Mouse (Mus musculus) forebrain, embryonic 11.5 days (tissue): Measurements from ENCODE around the gene Zfp53. TPM values are rescaled to one million over a fixed set of nuclear protein-coding genes. Genes with fewer than 3 reads are reported as not detected.

Experiments used
- ATAC-seq: fragments of 200-750 bp; cut with Nextera tagmentation; replicated peaks from 2 replicates; pipeline ENCODE4 v1.8.0; 2017; ENCODE audit warnings: moderate TSS enrichment; ENCODE audit not compliant: low FRiP score
- DNase-seq: peaks from one replicate; pipeline ENCODE4 v3.0.0-alpha.2; 2017; ENCODE audit warnings: low spot score
- H3K27ac ChIP-seq: fragments of 300-500 bp; sonication (generic); 2 replicates; pipeline ENCODE4 v1.5.1; 2014; ENCODE audit warnings: low read depth, low read length
- H3K27me3 ChIP-seq: fragments of 300-500 bp; sonication (generic); 2 replicates; pipeline ENCODE4 v1.6.1; 2014; ENCODE audit warnings: mild to moderate bottlenecking, low read length, mixed read lengths; ENCODE audit not compliant: control insufficient read depth, insufficient read depth
- H3K36me3 ChIP-seq: fragments of 300-500 bp; sonication (generic); 2 replicates; pipeline ENCODE4 v1.6.1; 2014; ENCODE audit warnings: mild to moderate bottlenecking, low read length, moderate library complexity, mixed read lengths; ENCODE audit not compliant: control insufficient read depth, insufficient read depth
- H3K4me1 ChIP-seq: fragments of 300-500 bp; sonication (generic); replicated peaks from 2 replicates; pipeline ENCODE4 v1.6.1; 2014; ENCODE audit warnings: low read length, mixed read lengths; ENCODE audit not compliant: control insufficient read depth, insufficient read depth
- H3K4me2 ChIP-seq: fragments of 300-500 bp; sonication (generic); 2 replicates; pipeline ENCODE4 v1.6.1; 2014; ENCODE audit warnings: low read depth, mild to moderate bottlenecking, low read length, moderate library complexity, mixed read lengths; ENCODE audit not compliant: severe bottlenecking
- H3K4me3 ChIP-seq: fragments of 300-500 bp; sonication (generic); 2 replicates; pipeline ENCODE4 v1.5.1; 2014; ENCODE audit warnings: low read depth, low read length
- H3K9ac ChIP-seq: fragments of 300-500 bp; sonication (generic); 2 replicates; pipeline ENCODE4 v1.6.1; 2014; ENCODE audit warnings: low read length
- H3K9me3 ChIP-seq: fragments of 300-500 bp; sonication (generic); 2 replicates; pipeline ENCODE4 v1.6.1; 2016; ENCODE audit warnings: low read length, mixed read lengths; ENCODE audit not compliant: control insufficient read depth
- WGBS: fragments of 180-500 bp; shearing (Covaris S2); extraction: QIAGEN DNeasy Blood & Tissue Kit; methylation state at CpG from one replicate; pipeline ENCODE4 v1.1.7; 2014; 5-methylcytosine and 5-hydroxymethylcytosine counted together
- polyA plus RNA-seq: library from polyadenylated mRNA; unstranded; fragments of >200 nt; fragmentation: Nextera tagmentation; extraction: Ambion mirVana; gene quantifications from 2 replicates; pipeline ENCODE4 v1.2.1, GENCODE M21; 2014

Gene Zfp53
- polyA plus RNA-seq, 1 experiment from 2014 or later = 9.6 TPM

GRCm38 (mm10) chr17:21515403-21516105 is 26.8 kb downstream of the Zfp53 start:
- WGBS = 3% methylated on average over 8 of the region's 8 CpGs
- no peaks in the 10 kb centered on the region for H3K4me1 ChIP-seq
- peak overlapping the region; percentile 44; the same call in 1 of the 2 replicates for H3K4me3 ChIP-seq
- no peaks in the 10 kb centered on the region for H3K27me3 ChIP-seq
- no peak overlapping the region for H3K27ac ChIP-seq
- H3K9me3 ChIP-seq = no peaks in the 10 kb centered on the region
- no peak overlapping the region for H3K9ac ChIP-seq
- ATAC-seq (peak; percentile 71), DNase-seq (peak; percentile 62)
- H3K4me2 ChIP-seq = peak overlapping the region; percentile 77
- H3K36me3 ChIP-seq = no peaks in the 10 kb centered on the region

DNA sequence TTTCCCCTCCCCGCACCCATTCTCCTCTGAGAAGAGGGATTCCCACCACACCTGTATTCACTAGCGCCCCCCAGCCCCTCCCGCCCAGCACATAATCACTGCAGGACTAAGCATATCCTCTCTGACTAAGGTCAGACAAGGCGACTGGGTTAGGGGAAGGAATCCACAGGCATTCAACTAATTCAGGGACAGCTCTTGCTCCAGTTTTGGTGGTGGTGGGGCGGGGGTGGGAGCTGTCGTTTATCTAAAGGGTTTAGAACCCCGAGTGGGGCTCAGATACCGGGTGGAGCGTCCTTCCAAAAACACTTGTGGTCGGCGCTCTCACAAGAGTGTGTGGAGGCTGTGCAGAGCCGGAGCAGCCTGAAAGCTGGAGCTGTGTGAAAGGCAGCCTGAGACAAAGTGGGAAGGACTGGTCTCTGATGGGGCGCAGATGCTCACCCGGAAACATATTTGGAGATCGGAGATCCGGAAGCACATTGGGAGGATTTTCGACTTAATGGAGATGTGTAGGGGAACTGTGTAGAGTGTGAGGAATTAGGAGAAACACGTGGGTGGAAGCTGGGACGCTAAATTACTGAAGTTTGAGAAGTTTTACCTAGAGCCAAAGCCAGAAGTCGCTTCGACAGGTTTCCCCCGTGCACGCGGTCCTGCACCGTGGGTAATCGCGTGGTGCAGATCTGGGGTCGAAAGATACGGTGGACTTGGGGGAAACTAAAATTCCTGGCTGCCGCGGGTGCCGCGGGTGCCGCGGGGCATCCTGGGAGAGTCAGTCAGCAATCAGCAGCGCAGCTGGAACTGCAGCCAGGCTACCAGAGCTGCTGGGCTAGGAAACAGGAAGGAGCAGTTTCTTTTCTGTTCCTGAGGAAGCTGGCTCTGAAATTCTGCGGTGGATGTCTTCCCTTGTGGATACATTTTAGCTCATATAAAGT is 27.7 kb downstream of the Zfp53 start:
- DNase-seq = peak; percentile 86
- no peaks in the 10 kb centered on the region for H3K36me3 ChIP-seq
- peak; percentile 89 for ATAC-seq
- H3K27me3 ChIP-seq = no peaks in the 10 kb centered on the region
- peak overlapping the region; percentile 44 for H3K4me3 ChIP-seq
- H3K4me2 ChIP-seq = peak overlapping the region; percentile 77
- WGBS = 2% methylated on average over 37 of the region's 37 CpGs
- no peaks in the 10 kb centered on the region for H3K9me3 ChIP-seq
- no peaks in the 10 kb centered on the region for H3K4me1 ChIP-seq
- peak overlapping the region; percentile 80 for H3K27ac ChIP-seq
- H3K9ac ChIP-seq = peak overlapping the region; percentile 76

DNA sequence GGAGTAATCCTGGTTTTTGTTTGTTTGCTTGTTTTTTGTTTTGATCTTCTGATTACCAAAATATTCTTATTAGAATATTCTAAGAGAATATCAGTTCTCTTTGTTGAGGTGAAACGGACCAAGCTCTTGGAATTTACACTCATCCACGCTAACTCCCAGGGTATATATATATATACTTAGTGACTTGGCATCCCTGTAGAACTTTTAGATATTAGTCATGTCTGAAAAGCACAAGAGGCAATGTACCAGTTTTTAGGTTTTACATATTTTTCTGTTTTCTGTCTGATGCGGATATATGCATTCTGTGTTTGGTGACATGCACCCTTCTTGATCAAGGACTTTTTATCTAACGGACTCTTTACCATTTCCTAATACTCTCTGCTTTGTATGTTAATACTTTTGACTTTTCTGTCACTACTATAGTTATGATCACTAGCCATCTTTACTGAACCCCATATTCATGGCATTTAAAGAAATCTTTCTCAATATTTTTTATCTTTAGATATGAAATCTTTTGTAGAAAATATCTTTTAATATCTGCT is 28.4 kb downstream of the Zfp53 start:
- no peak for ATAC-seq
- Histone ChIP-seq H3K4me3 (peak overlapping the region; percentile 44), H3K9me3 (no peaks in the 10 kb centered on the region), H3K27ac (peak overlapping the region; percentile 80), H3K27me3 (no peaks in the 10 kb centered on the region), H3K4me1 (no peaks in the 10 kb centered on the region), H3K9ac (peak overlapping the region; percentile 76), H3K36me3 (no peaks in the 10 kb centered on the region), H3K4me2 (peak overlapping the region; percentile 77; the same call in 1 of the 2 replicates)
- 46% methylated on average over 4 of the region's 4 CpGs for WGBS
- DNase-seq = no peak

GRCm38 (mm10) chr17:21526270-21526669 is 37.5 kb downstream of the Zfp53 start:
- Histone ChIP-seq H3K9ac (no peak overlapping the region), H3K4me2 (no peak overlapping the region), H3K4me1 (no peaks in the 10 kb centered on the region), H3K27me3 (no peaks in the 10 kb centered on the region), H3K9me3 (no peaks in the 10 kb centered on the region), H3K36me3 (no peaks in the 10 kb centered on the region), H3K4me3 (no peak overlapping the region), H3K27ac (no peak overlapping the region)
- no peak for DNase-seq
- no peak for ATAC-seq

DNA sequence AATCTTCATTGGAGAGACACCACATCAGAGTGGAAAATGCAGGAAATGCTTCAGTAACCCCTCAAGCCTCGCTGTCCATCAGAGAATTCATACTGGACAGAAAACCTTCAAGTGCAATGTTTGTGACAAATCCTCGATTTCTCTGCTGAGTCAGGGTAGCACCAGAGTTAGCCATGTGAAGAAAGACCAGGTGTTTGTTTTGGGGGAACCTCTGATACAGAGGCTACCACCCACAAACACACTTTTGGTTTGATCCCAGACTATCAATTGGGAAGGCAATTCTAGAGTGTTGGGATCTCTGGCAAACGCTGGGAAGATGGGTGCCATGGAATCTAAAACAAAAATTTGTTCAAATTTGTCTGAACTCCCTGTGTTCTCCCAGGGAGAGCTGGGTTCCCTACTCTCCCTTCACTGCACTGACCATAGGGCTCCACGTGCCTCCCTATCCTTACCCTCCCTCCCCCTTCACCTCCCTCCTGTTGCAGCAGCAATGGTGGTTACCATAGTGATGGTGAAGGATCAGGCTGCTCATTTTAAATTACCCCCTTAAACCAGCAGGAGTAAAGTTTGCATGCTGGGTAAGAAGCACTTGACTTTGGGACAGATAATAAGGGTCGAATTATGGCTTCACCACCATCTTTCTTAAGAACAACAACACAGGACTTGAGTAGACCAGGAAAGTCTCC is 42.0 kb downstream of the Zfp53 start:
- DNase-seq = no peak
- 67% methylated on average over 5 of the region's 5 CpGs for WGBS
- Histone ChIP-seq H3K27me3 (no peaks in the 10 kb centered on the region), H3K27ac (no peak overlapping the region), H3K4me1 (peaks cover 7% of the 10 kb centered on the region; the same call in 1 of the 2 replicates), H3K9me3 (no peaks in the 10 kb centered on the region), H3K4me2 (no peak overlapping the region), H3K36me3 (no peaks in the 10 kb centered on the region), H3K9ac (no peak overlapping the region), H3K4me3 (no peak overlapping the region)
- no peak for ATAC-seq

- Histone ChIP-seq H3K27me3 (no peaks in the 10 kb centered on the region), H3K4me3 (peak overlapping the region; percentile 68), H3K36me3 (no peaks in the 10 kb centered on the region), H3K4me1 (peaks cover 7% of the 10 kb centered on the region; the same call in 1 of the 2 replicates), H3K4me2 (peak overlapping the region; percentile 76; the same call in 1 of the 2 replicates), H3K9me3 (no peaks in the 10 kb centered on the region), H3K9ac (peak overlapping the region; percentile 96; the same call in 1 of the 2 replicates), H3K27ac (peak overlapping the region; percentile 10; the same call in 1 of the 2 replicates)
- DNase-seq (no peak), ATAC-seq (0 out of 2 replicates have a peak, but pooled peaks have one; percentile 1)
- WGBS = 73% methylated on average over 5 of the region's 5 CpGs
Observed at GRCm38 (mm10) chr17:21531621-21532020, 42.8 kb downstream of the Zfp53 start.

GRCm38 (mm10) chr17:21532101-21532951 is 43.5 kb downstream of the Zfp53 start:
- WGBS = under 1% methylated on average over 54 of the region's 54 CpGs

More at GRCm38 (mm10) chr17:21532101-21532951, 43.5 kb downstream of the Zfp53 start:
- H3K27ac ChIP-seq = peak overlapping the region; percentile 71
- no peaks in the 10 kb centered on the region for H3K9me3 ChIP-seq
- peak overlapping the region; percentile 68 for H3K4me3 ChIP-seq
- ATAC-seq (peak; percentile 76), DNase-seq (peak; percentile 82)
- peak overlapping the region; percentile 96 for H3K9ac ChIP-seq
- H3K36me3 ChIP-seq = no peaks in the 10 kb centered on the region
- H3K4me2 ChIP-seq = peak overlapping the region; percentile 76
- no peaks in the 10 kb centered on the region for H3K27me3 ChIP-seq
- H3K4me1 ChIP-seq = peaks cover 7% of the 10 kb centered on the region; the same call in 1 of the 2 replicates
